Mouse (Mus musculus) forebrain, embryonic 14.5 days (tissue): Measurements from ENCODE around the gene Grik3. TPM values are rescaled to one million over a fixed set of nuclear protein-coding genes. Genes with fewer than 3 reads are reported as not detected.

Experiments used
- microRNA-seq: library from miRNA; unstranded; fragments of <30 nt; microRNA quantifications from one replicate; pipeline ENCODE4, GENCODE M21; 2016
- polyA plus RNA-seq: library from polyadenylated mRNA; unstranded; fragments of >200 nt; fragmentation: Nextera tagmentation; extraction: Ambion mirVana; gene quantifications from 2 replicates; pipeline ENCODE4 v1.2.1, GENCODE M21; 2014

Gene Grik3
- polyA plus RNA-seq, 1 experiment from 2014 or later, result 4.3 TPM

Small RNA genes lying within 50 kb of the gene (microRNA-seq; reads per million reads assigned to microRNA genes)
- gene Mir692-2, result not detected
